Mouse (Mus musculus): ENCODE measurements at regions not wholly inside any gene's neighbourhood (a gene's known extent, or its start where the extent isn't known, plus 50 kb on each side); places are given as distances from the start of the nearest gene placed in this dataset.

DNA sequence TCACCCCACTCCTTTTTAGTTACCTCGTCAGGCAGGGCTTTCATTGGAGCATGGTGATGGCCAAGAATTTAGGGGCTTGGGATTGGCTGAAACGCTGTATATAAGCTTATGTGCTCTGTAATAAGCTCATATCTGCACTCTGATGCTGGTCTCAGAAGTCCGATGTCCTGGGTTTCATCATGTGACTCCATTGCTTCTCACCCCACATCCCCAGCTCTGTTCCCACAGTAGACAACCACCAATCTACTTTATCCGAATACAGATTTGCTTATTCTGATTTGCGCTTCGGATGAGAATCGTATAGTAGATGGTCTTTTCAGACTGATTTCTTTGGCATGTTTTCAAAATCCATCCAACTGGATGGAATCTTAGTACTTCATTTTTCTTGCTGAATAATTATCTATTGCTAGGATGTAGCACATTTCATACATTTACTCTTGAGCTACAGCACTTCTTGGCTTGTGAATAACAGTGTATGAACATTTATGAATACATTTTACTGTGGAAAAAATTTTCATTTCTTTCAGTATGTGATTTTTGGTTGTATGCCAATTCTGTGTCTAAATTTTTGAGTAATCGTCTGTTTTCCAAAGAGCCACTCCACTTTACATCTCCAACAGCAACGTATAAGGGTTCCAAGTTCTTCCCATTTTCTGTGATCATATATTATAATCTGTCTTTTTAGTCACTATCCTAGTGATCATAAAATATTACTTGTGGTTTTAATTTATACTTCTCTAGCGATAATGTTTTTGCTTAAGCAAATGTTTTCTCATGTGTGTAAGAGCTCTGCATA lies 185.7 kb downstream of the Hace1 start:
- no peak overlapping the region for H3K27ac ChIP-seq (ENCODE audit: insufficient read depth, low read depth, low read length)
- no peak overlapping the region for H3K4me3 ChIP-seq (ENCODE audit: insufficient read depth, low read depth, low read length)
- WGBS = 84% methylated on average over 10 of the region's 10 CpGs
- TF ChIP-seq POLR2A (IDR thresholded peaks at IDR 0.05; ENCODE audit: insufficient read depth, low read depth, low read length) = no peak
- TF ChIP-seq CTCF (IDR thresholded peaks at IDR 0.05; ENCODE audit: insufficient read depth, low read depth, low read length) = no peak
- no peaks in the 10 kb centered on the region for H3K4me1 ChIP-seq (ENCODE audit: control insufficient read depth, insufficient read depth, low read length)

DNA sequence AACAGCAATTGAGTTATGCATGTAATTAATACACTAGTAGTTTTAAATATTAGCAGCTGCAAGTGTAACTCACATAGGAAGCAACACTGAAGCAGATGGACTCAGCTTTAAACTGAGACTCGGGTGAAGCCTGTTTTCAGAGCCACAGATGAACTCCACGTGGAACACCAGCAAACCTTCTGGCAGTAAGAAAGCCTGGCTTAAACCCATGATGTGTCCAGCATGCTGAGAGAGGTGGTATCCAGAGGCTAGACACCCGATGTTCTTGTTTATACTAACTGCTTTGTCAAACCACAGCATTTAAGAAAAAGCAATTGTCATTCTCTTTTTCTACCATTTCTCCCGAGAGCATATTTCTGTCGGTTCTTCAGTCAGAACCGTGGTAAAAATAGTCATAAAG lies 202.1 kb downstream of the Hace1 start:
- no peaks in the 10 kb centered on the region for H3K4me1 ChIP-seq (ENCODE audit: control insufficient read depth, insufficient read depth, low read length)
- H3K4me3 ChIP-seq (ENCODE audit: insufficient read depth, low read depth, low read length) = no peak overlapping the region
- WGBS = 30% methylated on average over 6 of the region's 6 CpGs
- no peak for TF ChIP-seq CTCF (IDR thresholded peaks at IDR 0.05; ENCODE audit: insufficient read depth, low read depth, low read length)
- no peak for TF ChIP-seq POLR2A (IDR thresholded peaks at IDR 0.05; ENCODE audit: insufficient read depth, low read depth, low read length)
- no peak overlapping the region for H3K27ac ChIP-seq (ENCODE audit: insufficient read depth, low read depth, low read length)

DNA sequence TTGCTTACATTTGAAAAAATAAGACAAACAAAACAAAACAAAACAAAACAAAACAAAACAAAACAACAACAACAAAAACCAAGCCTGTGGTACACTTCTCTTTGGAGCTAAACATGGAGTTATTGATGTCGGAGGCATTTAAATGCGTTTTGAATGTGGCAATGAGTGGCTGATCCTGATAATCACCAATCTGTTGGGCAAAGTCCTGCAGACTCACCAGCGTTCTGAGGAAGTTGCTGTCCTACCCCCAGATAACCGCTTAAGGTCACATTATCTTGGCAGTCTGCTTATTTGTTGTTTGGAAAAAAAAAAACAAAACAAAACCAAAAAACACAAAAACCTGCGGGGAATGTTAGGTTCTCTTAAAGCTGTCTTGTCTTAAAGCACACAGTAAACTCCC lies 205.4 kb downstream of the Hace1 start:
- H3K27ac ChIP-seq (ENCODE audit: insufficient read depth, low read depth, low read length) = no peak overlapping the region
- no peak overlapping the region for H3K4me3 ChIP-seq (ENCODE audit: insufficient read depth, low read depth, low read length)
- H3K4me1 ChIP-seq (ENCODE audit: control insufficient read depth, insufficient read depth, low read length) = no peaks in the 10 kb centered on the region
- 62% methylated on average over 5 of the region's 5 CpGs for WGBS
- TF ChIP-seq POLR2A (IDR thresholded peaks at IDR 0.05; ENCODE audit: insufficient read depth, low read depth, low read length) (no peak), CTCF (IDR thresholded peaks at IDR 0.05; ENCODE audit: insufficient read depth, low read depth, low read length) (no peak)

DNA sequence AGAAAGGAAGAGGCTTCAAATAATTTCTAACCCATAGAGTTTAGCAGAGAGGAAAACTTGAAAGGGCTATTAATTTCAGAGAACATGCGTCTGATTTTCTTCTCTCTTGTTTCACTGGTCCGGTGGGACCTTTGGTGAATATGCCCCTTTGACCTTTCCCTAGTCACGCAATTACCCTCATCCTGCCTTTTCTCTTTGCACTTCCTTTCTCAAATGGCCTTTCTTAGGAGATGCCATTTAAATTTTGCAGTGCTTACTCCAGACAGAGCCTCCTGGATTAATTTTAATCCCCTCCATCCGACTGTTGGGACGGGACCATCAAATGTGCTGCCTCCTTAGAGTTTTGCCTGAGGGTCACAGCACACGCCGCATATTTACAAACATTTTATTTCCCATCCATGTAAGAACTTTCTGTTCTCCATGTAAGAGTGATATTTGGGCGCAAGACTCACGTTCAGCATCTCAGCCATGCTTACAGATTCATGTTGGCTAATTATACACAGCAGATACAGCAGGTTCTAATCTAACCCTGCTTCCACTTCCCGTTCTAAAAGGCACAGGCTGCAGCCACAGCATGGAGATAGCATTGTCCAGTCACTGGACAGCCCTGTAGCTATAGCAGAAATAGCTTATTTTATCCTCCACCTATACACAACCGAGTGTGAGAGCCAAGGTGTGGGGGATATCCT lies 206.0 kb downstream of the Hace1 start:
- Histone ChIP-seq H3K4me3 (ENCODE audit: insufficient read depth, low read depth, low read length) (no peak overlapping the region), H3K4me1 (ENCODE audit: control insufficient read depth, insufficient read depth, low read length) (no peaks in the 10 kb centered on the region), H3K27ac (ENCODE audit: insufficient read depth, low read depth, low read length) (no peak overlapping the region)
- TF ChIP-seq CTCF (IDR thresholded peaks at IDR 0.05; ENCODE audit: insufficient read depth, low read depth, low read length) = no peak
- TF ChIP-seq POLR2A (IDR thresholded peaks at IDR 0.05; ENCODE audit: insufficient read depth, low read depth, low read length) = no peak
- 52% methylated on average over 11 of the region's 11 CpGs for WGBS

DNA sequence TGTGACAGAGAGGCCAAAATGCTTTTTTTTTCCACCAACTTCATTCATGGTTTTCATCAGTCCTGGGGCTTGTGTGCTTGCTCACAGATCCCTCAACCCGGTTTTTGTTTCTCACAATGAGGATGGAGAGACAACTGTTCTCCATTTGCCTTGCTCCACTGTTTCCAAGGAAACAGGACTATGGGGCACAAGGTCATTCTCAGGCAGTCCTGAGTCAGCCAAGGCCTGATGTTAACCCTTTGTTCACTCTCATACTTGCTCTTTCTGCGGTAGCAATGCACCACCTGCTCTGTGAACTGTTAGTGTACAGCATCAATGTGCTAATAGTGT lies 206.5 kb downstream of the Hace1 start:
- TF ChIP-seq CTCF (IDR thresholded peaks at IDR 0.05; ENCODE audit: insufficient read depth, low read depth, low read length) (no peak), POLR2A (IDR thresholded peaks at IDR 0.05; ENCODE audit: insufficient read depth, low read depth, low read length) (no peak)
- WGBS = 37% methylated on average over 2 of the region's 2 CpGs
- H3K27ac ChIP-seq (ENCODE audit: insufficient read depth, low read depth, low read length) = no peak overlapping the region
- H3K4me3 ChIP-seq (ENCODE audit: insufficient read depth, low read depth, low read length) = no peak overlapping the region
- H3K4me1 ChIP-seq (ENCODE audit: control insufficient read depth, insufficient read depth, low read length) = no peaks in the 10 kb centered on the region

DNA sequence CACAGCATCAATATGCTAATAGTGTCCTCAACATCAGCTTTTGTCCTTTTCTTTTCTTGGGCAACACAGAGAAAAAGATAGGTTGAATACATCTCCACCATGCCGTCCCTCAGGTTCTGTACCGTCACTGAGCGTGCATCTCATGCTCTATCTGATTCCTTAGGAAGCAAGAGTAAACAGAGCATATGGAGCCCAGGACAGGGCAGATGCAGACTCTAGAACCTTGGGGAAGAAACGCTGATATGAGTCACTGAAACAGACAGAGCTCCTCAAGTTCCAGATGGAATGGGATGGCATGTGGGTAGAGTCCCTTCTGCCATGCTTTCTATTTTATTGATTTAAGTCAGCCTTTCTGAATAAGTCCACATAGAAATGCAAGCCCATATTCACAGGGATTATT lies 206.9 kb downstream of the Hace1 start:
- no peak overlapping the region for H3K27ac ChIP-seq (ENCODE audit: insufficient read depth, low read depth, low read length)
- TF ChIP-seq POLR2A (IDR thresholded peaks at IDR 0.05; ENCODE audit: insufficient read depth, low read depth, low read length) (no peak), CTCF (IDR thresholded peaks at IDR 0.05; ENCODE audit: insufficient read depth, low read depth, low read length) (no peak)
- no peak overlapping the region for H3K4me3 ChIP-seq (ENCODE audit: insufficient read depth, low read depth, low read length)
- no peaks in the 10 kb centered on the region for H3K4me1 ChIP-seq (ENCODE audit: control insufficient read depth, insufficient read depth, low read length)
- 85% methylated on average over 4 of the region's 4 CpGs for WGBS

DNA sequence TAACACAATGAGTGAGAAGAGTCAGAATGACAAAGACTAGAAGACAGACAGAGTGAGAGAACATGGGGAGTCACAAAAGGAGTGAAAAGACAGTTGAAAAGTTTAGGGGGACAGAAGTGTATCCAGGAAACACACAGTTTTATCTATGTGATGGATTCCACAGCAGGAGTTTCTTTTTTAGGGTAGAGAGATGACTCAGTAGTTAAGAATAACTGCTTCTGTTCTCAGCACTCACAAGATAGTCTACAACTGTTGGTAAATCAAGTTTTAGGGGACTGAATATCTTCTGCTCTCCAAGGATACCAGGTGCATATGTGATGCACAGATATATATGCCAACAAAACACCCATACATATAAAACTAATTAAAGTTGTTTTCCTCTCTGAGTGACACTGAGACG lies 210.7 kb downstream of the Hace1 start:
- TF ChIP-seq CTCF (IDR thresholded peaks at IDR 0.05; ENCODE audit: insufficient read depth, low read depth, low read length) (no peak), POLR2A (IDR thresholded peaks at IDR 0.05; ENCODE audit: insufficient read depth, low read depth, low read length) (no peak)

DNA sequence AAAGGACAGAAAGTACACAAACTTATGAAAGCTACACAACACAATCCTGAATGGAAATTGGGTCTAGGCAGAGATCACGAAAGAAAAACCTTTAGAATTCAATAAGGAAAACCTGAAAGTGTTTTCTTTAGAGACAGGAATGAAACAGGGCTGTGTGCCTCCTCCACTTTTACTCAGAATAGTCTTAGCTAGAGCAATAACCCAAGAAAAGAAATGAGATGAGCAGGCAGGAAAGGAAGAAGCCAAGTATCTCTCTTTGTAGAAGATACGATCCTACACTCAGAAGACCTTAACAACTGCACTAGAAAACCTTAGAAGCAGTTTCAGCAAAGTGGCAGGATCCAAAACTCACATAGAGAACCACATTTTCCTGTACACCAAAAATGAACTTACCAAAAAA lies 218.0 kb downstream of the Hace1 start:
- WGBS = 91% methylated on average over 2 of the region's 2 CpGs
- H3K27ac ChIP-seq (ENCODE audit: insufficient read depth, low read depth, low read length) = no peak overlapping the region
- TF ChIP-seq CTCF (IDR thresholded peaks at IDR 0.05; ENCODE audit: insufficient read depth, low read depth, low read length) = no peak
- no peak for TF ChIP-seq POLR2A (IDR thresholded peaks at IDR 0.05; ENCODE audit: insufficient read depth, low read depth, low read length)

More for the DNA sequence above, 210.7 kb downstream of the Hace1 start:
- WGBS = 67% methylated on average over 1 of the region's 1 CpGs
- Histone ChIP-seq H3K4me3 (ENCODE audit: insufficient read depth, low read depth, low read length) (no peak overlapping the region), H3K4me1 (ENCODE audit: control insufficient read depth, insufficient read depth, low read length) (no peaks in the 10 kb centered on the region), H3K27ac (ENCODE audit: insufficient read depth, low read depth, low read length) (no peak overlapping the region)

DNA sequence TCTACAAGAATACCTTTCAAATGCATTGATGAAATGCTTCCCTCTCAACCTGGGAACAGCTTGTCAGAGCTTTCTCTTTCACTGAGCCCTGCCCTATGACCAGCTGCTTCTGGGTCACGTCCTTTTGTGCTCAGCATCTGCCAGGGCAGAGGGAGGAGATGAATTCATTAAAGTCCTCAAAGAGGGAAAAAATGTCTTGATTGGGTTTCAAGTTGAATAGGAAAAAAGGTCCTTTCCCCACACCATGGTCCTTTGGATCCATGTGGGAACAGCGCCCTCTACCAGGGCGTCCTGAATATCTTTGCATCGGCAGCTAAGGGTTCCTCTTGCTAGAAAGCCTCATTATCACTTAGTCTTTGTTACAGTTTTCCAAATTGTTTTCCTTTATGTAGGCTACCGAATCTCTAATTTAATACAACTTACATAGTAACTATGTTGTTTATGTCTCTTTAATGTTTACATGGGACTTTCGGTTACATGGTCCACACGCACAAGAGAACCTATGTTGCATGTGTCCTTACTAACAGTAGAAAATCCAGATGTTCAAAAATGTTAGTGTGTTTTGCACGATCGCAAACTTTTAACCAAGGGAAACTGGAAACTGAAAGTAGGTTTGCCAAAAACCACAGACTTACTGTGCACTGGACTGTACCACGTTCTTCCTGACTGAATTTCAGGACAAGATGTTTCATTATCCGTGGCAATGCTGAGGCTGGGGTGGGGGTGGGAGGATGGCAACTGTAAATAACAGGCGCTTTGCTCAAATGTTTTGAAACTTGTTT lies 222.6 kb downstream of the Hace1 start:
- Histone ChIP-seq H3K4me3 (ENCODE audit: insufficient read depth, low read depth, low read length) (no peak overlapping the region), H3K27ac (ENCODE audit: insufficient read depth, low read depth, low read length) (no peak overlapping the region), H3K4me1 (ENCODE audit: control insufficient read depth, insufficient read depth, low read length) (no peaks in the 10 kb centered on the region)
- no peak for TF ChIP-seq POLR2A (IDR thresholded peaks at IDR 0.05; ENCODE audit: insufficient read depth, low read depth, low read length)
- no peak for TF ChIP-seq CTCF (IDR thresholded peaks at IDR 0.05; ENCODE audit: insufficient read depth, low read depth, low read length)
- 49% methylated on average over 12 of the region's 12 CpGs for WGBS

More for the DNA sequence above, 218.0 kb downstream of the Hace1 start:
- Histone ChIP-seq H3K4me3 (ENCODE audit: insufficient read depth, low read depth, low read length) (no peak overlapping the region), H3K4me1 (ENCODE audit: control insufficient read depth, insufficient read depth, low read length) (no peaks in the 10 kb centered on the region)
